Mouse (Mus musculus) Patski (cell line): ENCODE measurements around the gene Nkiras2. TPM values are rescaled to one million over a fixed set of nuclear protein-coding genes. Genes with fewer than 3 reads are reported as not detected.
"Not testable (repeated sequence)": the region's sequence is repeated elsewhere in the genome, so short reads cannot be mapped to it uniquely, and the experiment has no call there.

ENCODE experiments used
- ATAC-seq: fragments of 100-300 bp; one replicate; pipeline ENCODE4 v1.8.0; 2021
- CTCF ChIA-PET: fragments of 350-600 bp; sonication (Branson Sonifier 250); formaldehyde crosslinking; loops from one replicate; lab custom pipeline; 2022; ENCODE audit warnings: inconsistent platforms; lab: Charles Lee
- POLR2A ChIA-PET: fragments of 350-600 bp; sonication (Branson Sonifier 250); formaldehyde crosslinking; loops from one replicate; lab custom pipeline; 2022; ENCODE audit warnings: antibody characterized with exemption, inconsistent platforms; lab: Charles Lee
- DNase-seq: peaks from one replicate; pipeline ENCODE4 v3.0.0-alpha.2; 2011; ENCODE audit warnings: low read depth, low spot score
- H3K27me3 ChIP-seq: fragments of 371-371 bp; one replicate; pipeline ENCODE4 v1.5.1; 2021
- CTCF ChIP-seq: fragments of 100-300 bp; IDR thresholded peaks from one replicate; pipeline ENCODE4 v1.5.1; 2021
- in situ Hi-C: fragments of 300-500 bp; cut with MboI; formaldehyde crosslinking; loops from 3 replicates; pipeline ENCODE4 v1.11.1; 2018; ENCODE audit warnings: low pct_unique_long_range_greater_than_20kb, mixed read lengths
- polyA plus RNA-seq: library from polyadenylated mRNA; unstranded; gene quantifications from one replicate; pipeline ENCODE4 v1.2.3, GENCODE M21; 2021

Nkiras2 gene
- polyA plus RNA-seq, 1 experiment from 2014 or later = 36.5 TPM

DNA sequence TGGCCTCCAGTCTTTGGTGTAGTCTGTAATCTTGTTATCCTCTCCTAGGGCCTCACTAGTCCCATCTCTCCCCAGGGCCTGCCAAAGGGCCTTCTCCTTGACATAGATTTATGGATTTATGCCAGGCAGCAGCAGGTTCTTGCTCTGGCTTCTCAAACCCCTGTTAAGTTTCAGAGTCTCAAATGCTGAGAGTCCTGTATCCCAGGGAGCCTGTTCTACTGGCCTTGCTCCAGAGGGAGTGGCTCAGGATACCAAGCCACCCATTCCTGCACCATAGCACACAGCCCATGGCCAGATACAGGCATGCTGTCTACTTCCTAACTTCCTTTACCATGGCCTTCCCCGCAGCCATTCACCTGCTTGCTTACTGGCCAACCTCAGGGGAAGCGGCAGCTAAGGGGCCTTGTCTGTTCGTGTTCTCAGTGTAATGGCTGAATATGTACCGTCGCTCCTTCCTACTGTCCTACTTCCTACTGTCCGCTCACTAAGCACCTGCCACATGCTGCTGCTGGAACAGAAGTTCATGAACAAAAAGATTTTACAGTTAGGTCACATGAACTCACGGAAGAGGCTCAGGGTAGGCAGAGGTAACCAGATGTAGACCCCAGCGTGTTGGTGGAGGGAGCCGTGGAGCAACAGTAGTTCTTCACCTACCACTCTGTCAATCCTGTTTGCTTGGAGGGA is 39.8 kb upstream of the Nkiras2 start:
- in situ Hi-C loops = no loop called here
- ChIA-PET POLR2A (no interaction called here), CTCF (interaction anchor here (1.6 kb wide), 1 partner anchor 12 kb away, joined by 6 read pairs; no protein-coding TSS in a partner anchor)
- no peak for TF ChIP-seq CTCF
- ATAC-seq (no peak), DNase-seq (no peak)
- H3K27me3 ChIP-seq = no peaks in the 10 kb centered on the region

GRCm38 (mm10) chr11:100580275-100580674 is 38.8 kb upstream of the Nkiras2 start:
- CTCF ChIA-PET = interaction anchor here (1.6 to 2.6 kb wide), 2 partner anchors 11 to 13 kb away, joined by 6 to 11 read pairs; no protein-coding TSS in a partner anchor
- no peak for ATAC-seq
- no peak for DNase-seq
- TF ChIP-seq CTCF = no peak
- POLR2A ChIA-PET = interaction anchor here (0.8 to 1.0 kb wide), 2 partner anchors 24 to 39 kb away, joined by 3 read pairs; partner anchors contain the start of gene Dnajc7
- no peaks in the 10 kb centered on the region for H3K27me3 ChIP-seq
- in situ Hi-C loops = no loop called here

- ATAC-seq (no peak), DNase-seq (no peak)
- in situ Hi-C loops = no loop called here
- CTCF ChIA-PET = interaction anchor here (2.6 kb wide), 1 partner anchor 12 kb away, joined by 11 read pairs; no protein-coding TSS in a partner anchor
- TF ChIP-seq CTCF = no peak
- H3K27me3 ChIP-seq = no peaks in the 10 kb centered on the region
- POLR2A ChIA-PET = no interaction called here
These were observed 37.3 kb upstream of the Nkiras2 start for GRCm38 (mm10) chr11:100581756-100582155.

DNA sequence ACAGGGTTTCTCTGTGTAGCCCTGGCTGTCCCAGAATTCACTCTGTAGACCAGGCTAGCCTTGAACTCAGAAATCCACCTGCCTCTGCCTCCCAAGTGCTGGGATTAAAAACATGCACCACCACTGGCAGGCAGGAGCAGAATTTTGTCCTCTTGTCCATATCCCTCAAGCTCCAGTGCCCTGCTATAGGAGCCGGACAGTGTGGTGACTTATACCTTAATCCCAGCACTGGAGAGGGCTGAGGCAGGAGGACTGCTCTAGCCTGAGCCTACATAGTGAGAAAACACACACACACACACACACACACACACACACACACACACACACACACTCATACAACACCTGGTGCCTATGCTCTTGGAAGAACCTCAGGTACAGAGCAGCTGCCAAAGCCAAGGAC is 36.6 kb upstream of the Nkiras2 start:
- ATAC-seq, DNase-seq, POLR2A ChIA-PET, in situ Hi-C loops, H3K27me3 ChIP-seq: not testable (repeated sequence)
- CTCF ChIA-PET = interaction anchor here (2.6 kb wide), 1 partner anchor 11 kb away, joined by 11 read pairs; no protein-coding TSS in a partner anchor

GRCm38 (mm10) chr11:100582836-100583235 is 36.2 kb upstream of the Nkiras2 start:
- ChIA-PET CTCF (no interaction called here), POLR2A (interaction anchor here (0.6 kb wide), 1 partner anchor 99 kb away, joined by 3 read pairs; no protein-coding TSS in a partner anchor)
- H3K27me3 ChIP-seq = no peaks in the 10 kb centered on the region
- DNase-seq (no peak), ATAC-seq (no peak)
- in situ Hi-C loops = no loop called here
- TF ChIP-seq CTCF = no peak

- H3K27me3 ChIP-seq = no peaks in the 10 kb centered on the region
- DNase-seq (no peak), ATAC-seq (no peak)
- POLR2A ChIA-PET = no interaction called here
- in situ Hi-C loops = no loop called here
- no peak for TF ChIP-seq CTCF
- CTCF ChIA-PET = no interaction called here
These were observed 34.5 kb upstream of the Nkiras2 start for GRCm38 (mm10) chr11:100584561-100584961.

DNA sequence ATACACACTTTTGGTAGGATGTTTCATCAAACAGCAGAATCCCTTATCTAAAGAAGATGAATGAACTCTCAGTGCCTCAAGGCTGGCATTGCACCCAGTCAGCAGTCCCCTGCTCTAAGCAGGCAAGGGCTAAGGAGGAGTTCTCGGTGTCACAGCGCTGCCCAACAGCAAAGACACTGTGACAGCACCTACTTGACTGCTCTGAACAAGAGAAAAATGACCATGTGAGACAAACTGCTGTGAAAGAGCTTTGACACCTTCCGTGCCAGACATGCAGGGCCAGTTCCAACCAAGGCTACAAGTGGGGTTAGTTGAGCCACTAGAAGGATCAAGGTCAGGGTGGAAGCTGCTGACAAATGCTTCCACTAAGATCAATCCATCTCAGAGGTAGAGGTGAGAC is 33.9 kb upstream of the Nkiras2 start:
- H3K27me3 ChIP-seq = no peaks in the 10 kb centered on the region
- CTCF ChIA-PET = no interaction called here
- ATAC-seq = no peak
- POLR2A ChIA-PET = no interaction called here
- in situ Hi-C loops = no loop called here
- DNase-seq = no peak
- TF ChIP-seq CTCF = no peak

DNA sequence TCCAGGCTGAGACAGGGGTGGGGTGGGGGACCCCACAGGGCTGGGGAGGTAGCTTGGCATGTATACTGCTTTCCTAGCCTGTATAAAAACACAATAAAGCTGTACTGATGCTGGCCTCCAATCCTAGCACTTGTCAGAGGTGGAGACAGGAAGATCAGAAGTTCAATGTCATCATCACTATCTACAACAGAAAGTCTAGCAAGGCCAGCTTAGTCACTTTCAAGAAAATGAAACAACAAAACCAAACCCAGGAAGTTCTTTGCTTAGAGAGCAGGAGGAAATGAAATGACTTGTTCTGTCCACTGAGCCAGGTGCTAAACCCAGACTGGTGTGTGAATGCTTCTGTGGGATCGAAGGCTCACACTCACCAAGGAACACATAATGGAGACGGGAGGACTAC is 30.6 kb upstream of the Nkiras2 start:
- H3K27me3 ChIP-seq = no peaks in the 10 kb centered on the region
- DNase-seq (no peak), ATAC-seq (no peak)
- CTCF ChIA-PET = no interaction called here
- no peak for TF ChIP-seq CTCF
- POLR2A ChIA-PET = no interaction called here
- in situ Hi-C loops = no loop called here

DNA sequence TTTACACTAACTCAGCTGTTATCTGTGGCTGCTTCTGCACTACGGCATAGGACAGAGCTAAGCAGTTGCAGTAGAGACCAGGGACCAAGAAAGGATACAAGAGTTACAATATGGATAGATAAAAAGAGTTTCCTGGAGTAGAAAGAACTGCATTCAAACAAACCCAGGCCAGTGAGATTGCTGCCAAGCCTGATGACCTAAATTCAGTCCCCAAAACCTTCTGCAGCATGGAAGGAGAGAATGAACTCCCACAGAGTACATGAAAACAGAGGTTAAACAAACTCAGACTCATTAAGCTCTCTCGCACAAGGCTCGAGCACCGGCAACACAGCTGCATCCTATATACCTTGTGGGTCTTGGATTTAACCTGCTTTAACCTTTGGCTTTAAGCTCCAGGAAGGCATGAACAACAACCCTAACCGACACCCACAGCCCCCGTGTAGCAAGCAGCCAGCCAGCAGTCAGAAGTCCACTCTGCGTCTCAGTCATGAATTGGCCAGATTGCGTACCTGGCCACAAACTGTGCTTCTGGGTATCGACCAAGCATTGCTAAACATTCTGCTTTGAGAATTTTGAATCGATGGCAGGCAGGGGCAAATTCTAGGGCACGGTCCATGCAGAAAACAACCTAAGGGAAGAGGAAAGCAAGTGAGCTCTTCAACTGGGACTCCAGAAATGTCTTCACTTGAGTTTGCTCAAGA is 26.5 kb upstream of the Nkiras2 start:
- no peak for TF ChIP-seq CTCF
- POLR2A ChIA-PET = interaction anchor here (1.0 to 1.9 kb wide), 2 partner anchors 17 to 26 kb away, joined by 3 to 5 read pairs; partner anchors contain the start of gene Nkiras2
- in situ Hi-C loops = no loop called here
- DNase-seq (no peak), ATAC-seq (no peak)
- CTCF ChIA-PET = interaction anchor here (1.7 to 3.6 kb wide), 2 partner anchors 11 to 34 kb away, joined by 4 to 11 read pairs; no protein-coding TSS in a partner anchor
- no peaks in the 10 kb centered on the region for H3K27me3 ChIP-seq

DNA sequence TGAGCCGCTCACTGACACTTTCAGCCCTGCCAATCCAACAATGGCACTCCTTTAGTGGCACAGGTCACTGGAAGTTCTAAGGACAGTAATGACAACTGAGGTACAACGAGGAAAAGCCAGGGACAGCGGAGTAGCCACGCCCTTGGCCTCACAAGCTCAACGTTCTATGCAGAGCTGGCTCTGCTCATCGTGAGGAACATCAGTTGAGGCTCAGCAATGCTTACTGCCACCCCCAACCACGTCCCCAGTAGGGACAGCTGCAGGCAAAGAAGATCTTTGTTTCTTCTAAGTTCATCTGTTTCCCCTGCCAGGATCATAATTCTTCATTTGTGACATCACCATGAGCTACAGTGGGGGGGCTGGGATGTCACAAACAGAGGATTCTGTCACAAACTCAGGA is 24.4 kb upstream of the Nkiras2 start:
- POLR2A ChIA-PET = interaction anchor here (1.2 kb wide), 1 partner anchor 16 kb away, joined by 3 read pairs; no protein-coding TSS in a partner anchor
- ATAC-seq (no peak), DNase-seq (no peak)
- no peak for TF ChIP-seq CTCF
- no peaks in the 10 kb centered on the region for H3K27me3 ChIP-seq
- CTCF ChIA-PET = interaction anchor here (1.2 to 3.6 kb wide), 2 partner anchors 13 to 18 kb away, joined by 3 to 11 read pairs; no protein-coding TSS in a partner anchor
- in situ Hi-C loops = no loop called here
